Mouse (Mus musculus): ENCODE measurements around the gene Gdpgp1. TPM values are rescaled to one million over a fixed set of nuclear protein-coding genes. Genes with fewer than 3 reads are reported as not detected.

Gdpgp1 gene
- total and polyA plus RNA-seq, 2 experiments from 2014 or later: 2.8 to 5.9 TPM

DNA sequence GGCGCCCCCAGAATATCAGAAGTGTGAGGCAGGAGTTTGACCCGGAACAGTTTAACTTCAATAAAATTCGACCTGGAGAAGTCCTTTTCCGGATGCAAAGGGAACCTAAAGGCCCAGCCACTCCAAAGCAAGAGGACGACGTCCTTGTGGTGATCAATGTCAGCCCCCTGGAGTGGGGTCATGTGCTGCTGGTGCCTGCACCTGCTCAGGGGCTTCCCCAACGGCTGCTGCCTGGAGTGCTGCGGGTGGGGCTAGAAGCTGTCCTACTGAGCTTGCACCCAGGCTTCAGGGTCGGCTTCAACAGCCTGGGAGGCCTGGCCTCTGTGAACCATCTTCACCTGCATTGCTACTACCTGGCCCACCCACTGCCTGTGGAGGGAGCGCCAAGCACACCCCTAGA, 5.9 kb downstream of the Gdpgp1 start:
- DNase-seq (ENCODE audit: low spot score) (no peak), ATAC-seq (ENCODE audit: low FRiP score) (no peak)
- Histone ChIP-seq H3K4me2 (ENCODE audit: low read depth, low read length, poor library complexity, severe bottlenecking) (no peak overlapping the region), H3K9me3 (ENCODE audit: low read length) (no peaks in the 10 kb centered on the region), H3K4me1 (ENCODE audit: insufficient read depth, low read length) (no peaks in the 10 kb centered on the region), H3K4me3 (ENCODE audit: low read depth, low read length) (no peak overlapping the region), H3K27me3 (ENCODE audit: insufficient read depth, low read length) (no peaks in the 10 kb centered on the region), H3K36me3 (ENCODE audit: insufficient read depth, low read length) (peaks cover 19% of the 10 kb centered on the region), H3K27ac (ENCODE audit: low read depth, low read length) (no peak overlapping the region), H3K9ac (replicated peaks; ENCODE audit: low read length, poor library complexity, severe bottlenecking) (no peak overlapping the region)
- TF ChIP-seq CTCF (IDR thresholded peaks at IDR 0.05): no peak
- WGBS: 91% methylated on average over 10 of the region's 10 CpGs

GRCm38 (mm10) chr7:80241661-80242060, 9.0 kb downstream of the Gdpgp1 start:
- no peak overlapping the region for H3K9ac ChIP-seq (replicated peaks; ENCODE audit: low read length, poor library complexity, severe bottlenecking)
- H3K4me3 ChIP-seq (ENCODE audit: low read depth, low read length): no peak overlapping the region
- ATAC-seq (ENCODE audit: low FRiP score) (no peak), DNase-seq (ENCODE audit: low spot score) (no peak)
- no peak for TF ChIP-seq CTCF (IDR thresholded peaks at IDR 0.05)
- H3K4me1 ChIP-seq (ENCODE audit: insufficient read depth, low read length): no peaks in the 10 kb centered on the region
- H3K4me2 ChIP-seq (ENCODE audit: low read depth, low read length, poor library complexity, severe bottlenecking): no peak overlapping the region
- H3K36me3 ChIP-seq (ENCODE audit: insufficient read depth, low read length): peaks cover 19% of the 10 kb centered on the region
- no peak overlapping the region for H3K27ac ChIP-seq (ENCODE audit: low read depth, low read length)
- H3K27me3 ChIP-seq (ENCODE audit: insufficient read depth, low read length): no peaks in the 10 kb centered on the region
- 87% methylated on average over 4 of the region's 4 CpGs for WGBS
- H3K9me3 ChIP-seq (ENCODE audit: low read length): no peaks in the 10 kb centered on the region

- no peaks in the 10 kb centered on the region for H3K27me3 ChIP-seq (ENCODE audit: insufficient read depth, low read length)
- H3K36me3 ChIP-seq (ENCODE audit: insufficient read depth, low read length): peaks cover 5% of the 10 kb centered on the region
- H3K4me2 ChIP-seq (ENCODE audit: low read depth, low read length, poor library complexity, severe bottlenecking): no peak overlapping the region
- no peaks in the 10 kb centered on the region for H3K9me3 ChIP-seq (ENCODE audit: low read length)
- no peak for TF ChIP-seq CTCF (IDR thresholded peaks at IDR 0.05)
- DNase-seq (ENCODE audit: low spot score): no peak
- no peak overlapping the region for H3K9ac ChIP-seq (replicated peaks; ENCODE audit: low read length, poor library complexity, severe bottlenecking)
- no peak overlapping the region for H3K4me3 ChIP-seq (ENCODE audit: low read depth, low read length)
- no peaks in the 10 kb centered on the region for H3K4me1 ChIP-seq (ENCODE audit: insufficient read depth, low read length)
- 93% methylated on average over 4 of the region's 4 CpGs for WGBS
- ATAC-seq (ENCODE audit: low FRiP score): no peak
- H3K27ac ChIP-seq (ENCODE audit: low read depth, low read length): no peak overlapping the region
These were observed 12.2 kb downstream of the Gdpgp1 start for GRCm38 (mm10) chr7:80244851-80245250.

GRCm38 (mm10) chr7:80246148-80246721, 13.6 kb downstream of the Gdpgp1 start, which contains the start of gene Ttll13:
Gene Ttll13 (plus strand): TSS chr7:80246376.
- Histone ChIP-seq H3K9ac (replicated peaks; ENCODE audit: low read length, poor library complexity, severe bottlenecking) (peak within 1 kb of the TSS; percentile 50), H3K4me2 (ENCODE audit: low read depth, low read length, poor library complexity, severe bottlenecking) (peak within 1 kb of the TSS; percentile 50), H3K27me3 (ENCODE audit: insufficient read depth, low read length) (no peaks in the 10 kb centered on the region), H3K4me1 (ENCODE audit: insufficient read depth, low read length) (no peaks in the 10 kb centered on the region), H3K4me3 (ENCODE audit: low read depth, low read length) (peak within 1 kb of the TSS; percentile 51), H3K9me3 (ENCODE audit: low read length) (no peaks in the 10 kb centered on the region), H3K27ac (ENCODE audit: low read depth, low read length) (peak within 1 kb of the TSS; percentile 77), H3K36me3 (ENCODE audit: insufficient read depth, low read length) (no peaks in the 10 kb centered on the region)
- ATAC-seq (ENCODE audit: low FRiP score) (peak; percentile 97), DNase-seq (ENCODE audit: low spot score) (peak; percentile 99)
- WGBS: under 1% methylated on average over 47 of the region's 48 CpGs
- TF ChIP-seq CTCF (IDR thresholded peaks at IDR 0.05): peak; percentile 72

- Histone ChIP-seq H3K27ac (ENCODE audit: low read depth, low read length) (peak overlapping the region; percentile 77), H3K9ac (replicated peaks; ENCODE audit: low read length, poor library complexity, severe bottlenecking) (no peak overlapping the region)
- no peak for TF ChIP-seq CTCF (IDR thresholded peaks at IDR 0.05)
These were observed 14.2 kb downstream of the Gdpgp1 start for GRCm38 (mm10) chr7:80246859-80247258.

GRCm38 (mm10) chr7:80252437-80252836, 19.8 kb downstream of the Gdpgp1 start:
- no peak for TF ChIP-seq CTCF (IDR thresholded peaks at IDR 0.05)
- H3K27ac ChIP-seq (ENCODE audit: low read depth, low read length): no peak overlapping the region
- no peak overlapping the region for H3K4me3 ChIP-seq (ENCODE audit: low read depth, low read length)
- no peak overlapping the region for H3K9ac ChIP-seq (replicated peaks; ENCODE audit: low read length, poor library complexity, severe bottlenecking)
- no peak for DNase-seq (ENCODE audit: low spot score)
- no peak overlapping the region for H3K4me2 ChIP-seq (ENCODE audit: low read depth, low read length, poor library complexity, severe bottlenecking)
- no peaks in the 10 kb centered on the region for H3K36me3 ChIP-seq (ENCODE audit: insufficient read depth, low read length)
- no peaks in the 10 kb centered on the region for H3K9me3 ChIP-seq (ENCODE audit: low read length)
- WGBS: 80% methylated on average over 7 of the region's 7 CpGs
- H3K4me1 ChIP-seq (ENCODE audit: insufficient read depth, low read length): no peaks in the 10 kb centered on the region
- no peak for ATAC-seq (ENCODE audit: low FRiP score)
- peaks cover 17% of the 10 kb centered on the region for H3K27me3 ChIP-seq (ENCODE audit: insufficient read depth, low read length)

More at GRCm38 (mm10) chr7:80246859-80247258, 14.2 kb downstream of the Gdpgp1 start:
- ATAC-seq (ENCODE audit: low FRiP score): no peak
- DNase-seq (ENCODE audit: low spot score): no peak
- H3K9me3 ChIP-seq (ENCODE audit: low read length): no peaks in the 10 kb centered on the region
- H3K27me3 ChIP-seq (ENCODE audit: insufficient read depth, low read length): no peaks in the 10 kb centered on the region
- peak overlapping the region; percentile 51 for H3K4me3 ChIP-seq (ENCODE audit: low read depth, low read length)
- no peaks in the 10 kb centered on the region for H3K36me3 ChIP-seq (ENCODE audit: insufficient read depth, low read length)
- H3K4me1 ChIP-seq (ENCODE audit: insufficient read depth, low read length): no peaks in the 10 kb centered on the region
- H3K4me2 ChIP-seq (ENCODE audit: low read depth, low read length, poor library complexity, severe bottlenecking): peak overlapping the region; percentile 50; the same call in 1 of the 2 replicates
- 71% methylated on average over 7 of the region's 7 CpGs for WGBS

Measured in midbrain, postnatal 0 days (tissue).